Mouse (Mus musculus): ENCODE data around the gene Plekhh1. TPM values are rescaled to one million over a fixed set of nuclear protein-coding genes. Genes with fewer than 3 reads are reported as not detected.
"Not testable (repeated sequence)": the region's sequence is repeated elsewhere in the genome, so short reads cannot be mapped to it uniquely, and the experiment has no call there.

Plekhh1 gene
- total and polyA plus RNA-seq, 3 experiments, result 0.27 to 1.9 (median 0.69) TPM

GRCm38 (mm10) chr12:79022882-79023281 is 6.1 kb upstream of the Plekhh1 start:
- Histone ChIP-seq H3K79me2 (replicated peaks; ENCODE audit: control insufficient read depth, extremely low read depth, insufficient read depth, poor library complexity, severe bottlenecking) (no peaks in the 10 kb centered on the region), H3K9ac (ENCODE audit: insufficient read depth, low read depth) (no peak overlapping the region), H3K27me3 (replicated peaks) (no peaks in the 10 kb centered on the region), H3K36me3 (replicated peaks in 1 of 2; ENCODE audit: control insufficient read depth in 1 of 2, insufficient read depth in 1 of 2, low read length in 1 of 2) (no peaks in the 10 kb centered on the region), H3K27ac (ENCODE audit: insufficient read depth, low read depth) (no peak overlapping the region), H3K9me3 (replicated peaks; ENCODE audit: low read length) (no peaks in the 10 kb centered on the region), H3K4me3 (replicated peaks in 1 of 3; ENCODE audit: low read depth in 2 of 3, low read length in 2 of 3, poor library complexity in 1 of 3) (no peak overlapping the region), H3K4me2 (ENCODE audit: insufficient read depth, low read depth, poor library complexity, severe bottlenecking) (no peak overlapping the region), H3K4me1 (ENCODE audit: control insufficient read depth in 1 of 2, insufficient read depth in 2 of 2) (peaks cover 0 to 5% of the 10 kb centered on the region in 2 experiments; a peak in 2 of 4 replicates)
- in situ Hi-C loops (cut with MboI; ENCODE audit: low pct_ligation_motif_present, low pct_unique_long_range_greater_than_20kb, low sequenced_read_pairs), result loop anchor here (5.0 kb wide), 1 partner anchor 74 kb away; no protein-coding TSS in a partner anchor
- dilution Hi-C loops (cut with MboI; ENCODE audit: extremely low pct_ligation_motif_present, extremely low pct_unique_long_range_greater_than_20kb, low sequenced_read_pairs), result no loop called here
- TF ChIP-seq ZC3H11A (IDR thresholded peaks at IDR 0.05; ENCODE audit: low read depth, low read length) (peak; percentile 79), RCOR1 (conservative IDR thresholded peaks at IDR 0.05; ENCODE audit: low read depth, low read length) (no peak), MAZ (IDR thresholded peaks at IDR 0.05; ENCODE audit: low read depth, low read length) (no peak), UBTF (IDR thresholded peaks at IDR 0.05; ENCODE audit: low read depth, low read length) (no peak), MYC (IDR thresholded peaks at IDR 0.05; ENCODE audit: low read depth, low read length) (no peak), BHLHE40 (IDR thresholded peaks at IDR 0.05; ENCODE audit: low read depth, low read length) (no peak), GABPA (IDR thresholded peaks at IDR 0.05; ENCODE audit: insufficient replicate concordance, low read depth, low read length) (no peak), SIN3A (IDR thresholded peaks at IDR 0.05; ENCODE audit: low read length) (no peak), JUND (conservative IDR thresholded peaks at IDR 0.05; ENCODE audit: low read depth, low read length) (no peak), CTCF (conservative IDR thresholded peaks at IDR 0.05 in 1 of 2, IDR thresholded peaks at IDR 0.05 in 1 of 2; ENCODE audit: low read depth in 2 of 2, low read length in 2 of 2) (peak; percentile 38 to 93; a peak in 3 of 4 replicates), E2F4 (IDR thresholded peaks at IDR 0.05; ENCODE audit: insufficient replicate concordance, low read depth, low read length) (no peak), NRF1 (IDR thresholded peaks at IDR 0.05; ENCODE audit: low read depth, low read length) (0 out of 2 replicates have a peak, but pooled peaks have one; percentile 19), TCF12 (IDR thresholded peaks at IDR 0.05; ENCODE audit: low read depth, low read length) (peak; percentile 20; the same call in 1 of the 2 replicates), RAD21 (IDR thresholded peaks at IDR 0.05; ENCODE audit: low read depth, low read length) (peak; percentile 92), HCFC1 (IDR thresholded peaks at IDR 0.05; ENCODE audit: low read depth, low read length) (no peak), POLR2AphosphoS2 (IDR thresholded peaks at IDR 0.05; ENCODE audit: low read depth, low read length) (no peak), KAT2A (IDR thresholded peaks at IDR 0.05; ENCODE audit: insufficient replicate concordance, low read length) (no peak), MXI1 (IDR thresholded peaks at IDR 0.05; ENCODE audit: low read depth, low read length) (no peak), ELF1 (IDR thresholded peaks at IDR 0.05; ENCODE audit: low read depth, low read length) (no peak), USF2 (conservative IDR thresholded peaks at IDR 0.05; ENCODE audit: low read depth, low read length) (no peak), ZMIZ1 (IDR thresholded peaks at IDR 0.05; ENCODE audit: low read depth, low read length) (no peak), SMC3 (IDR thresholded peaks at IDR 0.05; ENCODE audit: low read depth, low read length) (peak; percentile 94), ZKSCAN1 (IDR thresholded peaks at IDR 0.05; ENCODE audit: borderline replicate concordance, low read depth, low read length) (no peak)
- peak; percentile 61 for DNase-seq (ENCODE audit: extremely low read depth)

GRCm38 (mm10) chr12:79027526-79027925 is 1.4 kb upstream of the Plekhh1 start:
- H3K9ac ChIP-seq (ENCODE audit: insufficient read depth, low read depth); H3K4me3 ChIP-seq (replicated peaks in 1 of 3; ENCODE audit: low read depth in 2 of 3, low read length in 2 of 3, poor library complexity in 1 of 3); H3K79me2 ChIP-seq (replicated peaks; ENCODE audit: control insufficient read depth, extremely low read depth, insufficient read depth, poor library complexity, severe bottlenecking); H3K4me2 ChIP-seq (ENCODE audit: insufficient read depth, low read depth, poor library complexity, severe bottlenecking); dilution Hi-C loops (cut with MboI; ENCODE audit: extremely low pct_ligation_motif_present, extremely low pct_unique_long_range_greater_than_20kb, low sequenced_read_pairs); in situ Hi-C loops (cut with MboI; ENCODE audit: low pct_ligation_motif_present, low pct_unique_long_range_greater_than_20kb, low sequenced_read_pairs); H3K27ac ChIP-seq (ENCODE audit: insufficient read depth, low read depth); H3K36me3 ChIP-seq (replicated peaks in 1 of 2; ENCODE audit: control insufficient read depth in 1 of 2, insufficient read depth in 1 of 2, low read length in 1 of 2); H3K9me3 ChIP-seq (replicated peaks; ENCODE audit: low read length); H3K4me1 ChIP-seq (ENCODE audit: control insufficient read depth in 1 of 2, insufficient read depth in 2 of 2); DNase-seq (ENCODE audit: extremely low read depth): not testable (repeated sequence)
- H3K27me3 ChIP-seq (replicated peaks), result peaks cover 23% of the 10 kb centered on the region
